Mouse (Mus musculus) MEL (cell line): ENCODE measurements at regions not wholly inside any gene's neighbourhood (a gene's known extent, or its start where the extent isn't known, plus 50 kb on each side); places are given as distances from the start of the nearest gene placed in this dataset.

ENCODE experiments used
- DNase-seq: peaks from one replicate; pipeline ENCODE4 v3.0.0; 2011; ENCODE audit warnings: low read depth, low spot score
- H3K27ac ChIP-seq: 2 replicates; pipeline ENCODE4 v1.5.1; 2012; ENCODE audit warnings: low read depth, mild to moderate bottlenecking, control low read depth, low read length, moderate library complexity; ENCODE audit not compliant: control insufficient read depth
- H3K27me3 ChIP-seq, 2 experiments: fragments of 150-350 bp in 1 of 2; sonication (generic) in 1 of 2; 2 replicates each; pipeline ENCODE4 v1.6.1; 2012; ENCODE audit warnings: low read length in 2 of 2, mild to moderate bottlenecking in 2 of 2, improper control_type of control experiment in 1 of 2, moderate library complexity in 1 of 2; ENCODE audit not compliant: insufficient read depth in 2 of 2, control insufficient read depth in 1 of 2
- H3K36me3 ChIP-seq, 2 experiments: 2 replicates each; pipeline ENCODE4 v1.6.1; 2012 to 2014; ENCODE audit warnings: low read length in 2 of 2, improper control_type of control experiment in 1 of 2, inconsistent platforms in 1 of 2, mild to moderate bottlenecking in 1 of 2; ENCODE audit not compliant: insufficient read depth in 2 of 2, control insufficient read depth in 1 of 2
- H3K4me1 ChIP-seq, 2 experiments: fragments of 150-350 bp in 1 of 2; sonication (generic) in 1 of 2; 2 replicates each; pipeline ENCODE4 v1.6.1; 2012; ENCODE audit warnings: low read length in 2 of 2, improper control_type of control experiment in 1 of 2, mild to moderate bottlenecking in 1 of 2; ENCODE audit not compliant: insufficient read depth in 2 of 2, control insufficient read depth in 1 of 2
- H3K4me3 ChIP-seq, 2 experiments: fragments of 150-350 bp in 1 of 2; sonication (generic) in 1 of 2; 2 replicates each; pipeline ENCODE4 v1.5.1; 2012; ENCODE audit warnings: low read depth in 2 of 2, low read length in 2 of 2, mild to moderate bottlenecking in 2 of 2, moderate library complexity in 2 of 2, control low read depth in 1 of 2, improper control_type of control experiment in 1 of 2; ENCODE audit not compliant: control insufficient read depth in 1 of 2, insufficient read depth in 1 of 2
- H3K79me2 ChIP-seq: 2 replicates; pipeline ENCODE4 v1.6.1; 2012; ENCODE audit warnings: mild to moderate bottlenecking, low read length, moderate library complexity; ENCODE audit not compliant: control insufficient read depth, poor library complexity, insufficient read depth
- H3K9ac ChIP-seq: 2 replicates; pipeline ENCODE4 v1.6.1; 2012; ENCODE audit warnings: low read depth, mild to moderate bottlenecking, control low read depth, low read length, moderate library complexity; ENCODE audit not compliant: control insufficient read depth, poor library complexity, severe bottlenecking
- H3K9me3 ChIP-seq: fragments of 150-350 bp; sonication (generic); replicated peaks from 2 replicates; pipeline ENCODE4 v1.6.1; 2012; ENCODE audit warnings: mild to moderate bottlenecking, low read length, improper control_type of control experiment, moderate library complexity; ENCODE audit not compliant: insufficient read depth
- BHLHE40 ChIP-seq: IDR thresholded peaks from 2 replicates; pipeline ENCODE4 v1.6.1; 2012; ENCODE audit warnings: low read depth, mild to moderate bottlenecking, inconsistent platforms, low read length, improper control_type of control experiment, borderline replicate concordance
- CHD1 ChIP-seq: IDR thresholded peaks from 2 replicates; pipeline ENCODE4 v1.6.1; 2012; ENCODE audit warnings: low read depth, mild to moderate bottlenecking, inconsistent platforms, low read length, improper control_type of control experiment
- CTCF ChIP-seq, 3 experiments: IDR thresholded peaks in 2 of 3; conservative IDR thresholded peaks in 1 of 3; 2 replicates each; pipeline ENCODE4 v1.5.1; 2011 to 2012; ENCODE audit warnings: low read length in 3 of 3, low read depth in 2 of 3, mild to moderate bottlenecking in 2 of 3, improper control_type of control experiment in 1 of 3, inconsistent platforms in 1 of 3, mixed read lengths in 1 of 3, moderate library complexity in 1 of 3; ENCODE audit not compliant: control insufficient read depth in 1 of 3, insufficient read depth in 1 of 3, poor library complexity in 1 of 3, severe bottlenecking in 1 of 3
- EP300 ChIP-seq, 2 experiments: IDR thresholded peaks; 2 replicates each; pipeline ENCODE4 v1.6.1; 2011; ENCODE audit warnings: improper control_type of control experiment in 2 of 2, low read length in 2 of 2, low read depth in 1 of 2, mild to moderate bottlenecking in 1 of 2
- ETS1 ChIP-seq: IDR thresholded peaks from 2 replicates; pipeline ENCODE4 v1.6.1; 2012; ENCODE audit warnings: low read depth, mild to moderate bottlenecking, inconsistent platforms, low read length, improper control_type of control experiment, moderate library complexity
- GABPA ChIP-seq: IDR thresholded peaks from 2 replicates; pipeline ENCODE4 v1.6.1; 2012; ENCODE audit warnings: low read depth, mild to moderate bottlenecking, inconsistent platforms, low read length, improper control_type of control experiment, moderate library complexity
- KAT2A ChIP-seq: conservative IDR thresholded peaks from 2 replicates; pipeline ENCODE4 v1.6.1; 2012; ENCODE audit warnings: low read depth, low read length, improper control_type of control experiment, inconsistent platforms
- MAFK ChIP-seq: IDR thresholded peaks from 2 replicates; pipeline ENCODE4 v1.6.1; 2011; ENCODE audit warnings: low read depth, mild to moderate bottlenecking, low read length, improper control_type of control experiment, borderline replicate concordance
- MYB ChIP-seq: IDR thresholded peaks from 2 replicates; pipeline ENCODE4 v1.6.1; 2011; ENCODE audit warnings: mild to moderate bottlenecking, low read depth, low read length, improper control_type of control experiment
- NRF1 ChIP-seq: IDR thresholded peaks from 2 replicates; pipeline ENCODE4 v1.6.1; 2014; ENCODE audit warnings: low read depth, mild to moderate bottlenecking, inconsistent platforms, low read length, improper control_type of control experiment, moderate library complexity; ENCODE audit not compliant: poor library complexity, insufficient read depth, severe bottlenecking
- POLR2AphosphoS2 ChIP-seq: IDR thresholded peaks from 2 replicates; pipeline ENCODE4 v1.6.1; 2011; ENCODE audit warnings: low read length, improper control_type of control experiment
- RAD21 ChIP-seq: IDR thresholded peaks from 2 replicates; pipeline ENCODE4 v1.6.1; 2011; ENCODE audit warnings: mild to moderate bottlenecking, low read depth, low read length, improper control_type of control experiment
- RCOR1 ChIP-seq: IDR thresholded peaks from 2 replicates; pipeline ENCODE4 v1.6.1; 2012; ENCODE audit warnings: low read depth, mild to moderate bottlenecking, inconsistent platforms, low read length, improper control_type of control experiment
- TAL1 ChIP-seq: IDR thresholded peaks from 2 replicates; pipeline ENCODE4 v1.6.1; 2012; ENCODE audit warnings: mild to moderate bottlenecking, inconsistent platforms, low read length, moderate library complexity, mixed read lengths
- UBTF ChIP-seq: IDR thresholded peaks from 2 replicates; pipeline ENCODE4 v1.6.1; 2012; ENCODE audit warnings: low read depth, mild to moderate bottlenecking, inconsistent platforms, low read length, improper control_type of control experiment, moderate library complexity, borderline replicate concordance; ENCODE audit not compliant: insufficient read depth
- USF1 ChIP-seq: IDR thresholded peaks from 2 replicates; pipeline ENCODE4 v1.6.1; 2014; ENCODE audit warnings: low read depth, mild to moderate bottlenecking, inconsistent platforms, low read length, improper control_type of control experiment, moderate library complexity
- ZC3H11A ChIP-seq: IDR thresholded peaks from 2 replicates; pipeline ENCODE4 v1.6.1; 2012; ENCODE audit warnings: low read depth, mild to moderate bottlenecking, inconsistent platforms, low read length, improper control_type of control experiment
- ZKSCAN1 ChIP-seq: IDR thresholded peaks from 2 replicates; pipeline ENCODE4 v1.6.1; 2012; ENCODE audit warnings: low read depth, mild to moderate bottlenecking, inconsistent platforms, low read length, improper control_type of control experiment, moderate library complexity
- ZMIZ1 ChIP-seq: IDR thresholded peaks from 2 replicates; pipeline ENCODE4 v1.6.1; 2012; ENCODE audit warnings: low read depth, mild to moderate bottlenecking, inconsistent platforms, low read length, improper control_type of control experiment, moderate library complexity
- ZNF384 ChIP-seq: IDR thresholded peaks from 2 replicates; pipeline ENCODE4 v1.6.1; 2012; ENCODE audit warnings: low read depth, mild to moderate bottlenecking, inconsistent platforms, low read length, improper control_type of control experiment

- TF ChIP-seq ETS1 = no peak
- TF ChIP-seq RAD21 = no peak
- TF ChIP-seq NRF1 = no peak
- no peak for TF ChIP-seq TAL1
- no peak for TF ChIP-seq ZMIZ1
- no peak for TF ChIP-seq UBTF
- TF ChIP-seq ZKSCAN1 = no peak
- TF ChIP-seq EP300 (IDR thresholded peaks at IDR 0.05; ENCODE audit: low read depth in 1 of 2, low read length in 2 of 2) = no peak
- TF ChIP-seq MAFK = no peak
- TF ChIP-seq KAT2A = no peak
- no peak overlapping the region for H3K4me3 ChIP-seq
- H3K79me2 ChIP-seq = no peaks in the 10 kb centered on the region
- no peaks in the 10 kb centered on the region for H3K9me3 ChIP-seq
- no peak overlapping the region for H3K27ac ChIP-seq
- H3K4me1 ChIP-seq = no peaks in the 10 kb centered on the region
- DNase-seq = no peak
- H3K27me3 ChIP-seq = no peaks in the 10 kb centered on the region
- H3K36me3 ChIP-seq = no peaks in the 10 kb centered on the region
- no peak overlapping the region for H3K9ac ChIP-seq
These were observed 396.8 kb upstream of the Atp11b start for GRCm38 (mm10) chr3:35357111-35357510.

GRCm38 (mm10) chr3:35358541-35358940 lies 395.4 kb upstream of the Atp11b start:
- no peaks in the 10 kb centered on the region for H3K79me2 ChIP-seq
- no peak overlapping the region for H3K27ac ChIP-seq
- no peaks in the 10 kb centered on the region for H3K27me3 ChIP-seq
- no peaks in the 10 kb centered on the region for H3K9me3 ChIP-seq
- no peak overlapping the region for H3K4me3 ChIP-seq
- H3K4me1 ChIP-seq = no peaks in the 10 kb centered on the region
- no peaks in the 10 kb centered on the region for H3K36me3 ChIP-seq
- no peak for DNase-seq
- no peak overlapping the region for H3K9ac ChIP-seq
- no peak for TF ChIP-seq GABPA
- TF ChIP-seq EP300 (IDR thresholded peaks at IDR 0.05; ENCODE audit: low read depth in 1 of 2, low read length in 2 of 2) = no peak
- no peak for TF ChIP-seq BHLHE40
- TF ChIP-seq ZNF384 = no peak
- TF ChIP-seq CHD1 = no peak
- no peak for TF ChIP-seq CTCF (IDR thresholded peaks at IDR 0.05 in 2 of 3, conservative IDR thresholded peaks at IDR 0.05 in 1 of 3; ENCODE audit: control insufficient read depth in 1 of 3, insufficient read depth in 1 of 3, low read depth in 2 of 3, low read length in 3 of 3, poor library complexity in 1 of 3, severe bottlenecking in 1 of 3)
- no peak for TF ChIP-seq ZC3H11A
- no peak for TF ChIP-seq USF1
- no peak for TF ChIP-seq RCOR1
- TF ChIP-seq MYB = no peak
- no peak for TF ChIP-seq RAD21
- no peak for TF ChIP-seq POLR2AphosphoS2
- TF ChIP-seq NRF1 = no peak
